28 mouse cellular contexts compared by ENCODE assay signal in the genomic region with DNA sequence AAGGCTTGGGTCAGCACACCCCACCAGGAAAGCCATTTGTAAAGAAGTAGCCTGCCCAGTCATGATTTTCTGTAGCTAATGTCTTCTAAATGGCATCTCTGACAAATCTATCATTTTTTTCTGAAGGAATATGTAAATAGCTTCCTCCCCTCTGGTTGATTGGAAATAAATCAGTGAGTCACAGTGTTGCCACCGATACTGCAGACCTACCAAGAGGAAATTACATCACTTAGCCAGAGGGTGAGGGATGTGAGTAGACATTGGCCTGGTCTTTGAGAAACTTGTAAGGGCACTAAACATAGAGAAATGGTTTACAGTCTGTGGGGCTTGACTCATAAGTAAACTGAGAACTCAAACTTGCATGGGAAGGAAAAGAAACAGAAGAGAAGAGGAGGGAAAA.
DNase-seq lines count a peak whose midpoint lies in the region; ATAC-seq lines count a peak whose summit lies in the region.
"Had no signal": no experiment of that assay in that cellular context is flagged by ENCODE, and none has a peak within 500 bp of the region (broad histone marks: within the 10 kb centered on the region; RNA-seq: fewer than 3 reads in every experiment).

No protein-coding gene starts in this region.

- no peaks in the 10 kb centered on the region for H3K4me1 ChIP-seq in intestine, embryonic 15.5 days (replicated peaks)
- H3K4me1 ChIP-seq: embryonic facial prominence, embryonic 10.5 days; embryonic facial prominence, embryonic 13.5 days; forebrain, embryonic 12.5 days; forebrain, embryonic 15.5 days; heart, embryonic 12.5 days; heart, embryonic 15.5 days had no signal

- H3K4me3 ChIP-seq in intestine, embryonic 15.5 days (replicated peaks): no peak overlapping the region
- H3K4me3 ChIP-seq: embryonic facial prominence, embryonic 10.5 days; embryonic facial prominence, embryonic 13.5 days; erythroblast, embryonic 14.5 days; forebrain, embryonic 12.5 days; forebrain, embryonic 15.5 days; heart, embryonic 12.5 days; heart, embryonic 15.5 days had no signal

- H3K27me3 ChIP-seq in intestine, embryonic 15.5 days (replicated peaks): no peaks in the 10 kb centered on the region
- H3K27me3 ChIP-seq: embryonic facial prominence, embryonic 13.5 days; forebrain, embryonic 12.5 days; forebrain, embryonic 15.5 days; heart, embryonic 12.5 days; heart, embryonic 15.5 days had no signal

- no peak overlapping the region for H3K9ac ChIP-seq in intestine, embryonic 15.5 days
- H3K9ac ChIP-seq: embryonic facial prominence, embryonic 13.5 days; forebrain, embryonic 12.5 days; forebrain, embryonic 15.5 days; heart, embryonic 12.5 days; heart, embryonic 15.5 days; hindbrain, embryonic 14.5 days had no signal

- peak; percentile 63 for ATAC-seq in CD4-positive, CD25-positive, alpha-beta regulatory T cell, adult 4 months
- peak; percentile 69 for ATAC-seq in activated CD4-positive, CD25-positive, alpha-beta regulatory T cell, adult 4 months
- no peak for ATAC-seq in intestine, embryonic 15.5 days
- ATAC-seq: forebrain, embryonic 15.5 days; hindbrain, postnatal 0 days; intestine, embryonic 16.5 days had no signal

- no peak overlapping the region for H3K27ac ChIP-seq in intestine, embryonic 15.5 days
- H3K27ac ChIP-seq: embryonic facial prominence, embryonic 10.5 days; embryonic facial prominence, embryonic 13.5 days; forebrain, embryonic 12.5 days; forebrain, embryonic 15.5 days; heart, embryonic 15.5 days; hindbrain, embryonic 14.5 days; hindbrain, postnatal 0 days had no signal

- no peak overlapping the region for H3K4me2 ChIP-seq in intestine, embryonic 15.5 days (replicated peaks)
- H3K4me2 ChIP-seq: embryonic facial prominence, embryonic 13.5 days; forebrain, embryonic 12.5 days; forebrain, embryonic 15.5 days; heart, embryonic 12.5 days; heart, embryonic 15.5 days; hindbrain, embryonic 14.5 days had no signal

- 30% methylated on average over 1 of the region's 1 CpGs for WGBS in intestine, embryonic 15.5 days

- H3K36me3 ChIP-seq in intestine, embryonic 15.5 days: no peaks in the 10 kb centered on the region
- H3K36me3 ChIP-seq: embryonic facial prominence, embryonic 10.5 days; embryonic facial prominence, embryonic 13.5 days; forebrain, embryonic 12.5 days; forebrain, embryonic 15.5 days; heart, embryonic 12.5 days; heart, embryonic 15.5 days had no signal

- no peaks in the 10 kb centered on the region for H3K9me3 ChIP-seq in intestine, embryonic 15.5 days
- H3K9me3 ChIP-seq: embryonic facial prominence, embryonic 10.5 days; embryonic facial prominence, embryonic 13.5 days; forebrain, embryonic 12.5 days; forebrain, embryonic 15.5 days; heart, embryonic 12.5 days; heart, embryonic 15.5 days had no signal

- DNase-seq in 3T3-L1 (ENCODE audit: low read depth, low spot score): peak; percentile 31
- no peak for DNase-seq in heart, postnatal 4 days
- no peak for DNase-seq in adrenal gland, postnatal 4 days (ENCODE audit: low spot score in 2 of 2)
- DNase-seq: adrenal gland, postnatal 10 days; adrenal gland, postnatal 36 days; cerebellum, adult 11 months; cerebellum, adult 2 months; cerebellum, adult 9-11 months; cerebellum, postnatal 25 days; embryo, embryonic 11 days; gastrocnemius, postnatal 25 days; heart, adult 18-20 months; heart, postnatal 10 days; heart, postnatal 36 days; kidney, adult 2 months had no signal
